Mouse (Mus musculus) gastrocnemius, postnatal 4 days (tissue): ENCODE results near the gene Zdhhc14. TPM values are rescaled to one million over a fixed set of nuclear protein-coding genes. Genes with fewer than 3 reads are reported as not detected.

Source experiments
- DNase-seq, 2 experiments: peaks; one replicate each; pipeline ENCODE4 v3.0.0; 2021 to 2022; ENCODE audit warnings: low spot score in 2 of 2, mixed read lengths in 2 of 2
- total RNA-seq, 2 experiments: library from RNA; stranded (reverse); gene quantifications; 2 replicates each; pipeline ENCODE4 v1.2.3; 2021

Zdhhc14 gene
- total RNA-seq, 2 experiments from 2014 or later, result 4.8 to 5.1 TPM

- no peak for DNase-seq
These were observed 11.8 kb downstream of the Zdhhc14 start for GRCm38 (mm10) chr17:5503981-5504760.

- DNase-seq, result no peak
These were observed 12.6 kb downstream of the Zdhhc14 start for GRCm38 (mm10) chr17:5504969-5505368.

- no peak for DNase-seq
These were observed 14.2 kb downstream of the Zdhhc14 start for GRCm38 (mm10) chr17:5506553-5506952.

- no peak for DNase-seq
These were observed 14.6 kb downstream of the Zdhhc14 start for GRCm38 (mm10) chr17:5506988-5507387.

GRCm38 (mm10) chr17:5508030-5508429 is 15.7 kb downstream of the Zdhhc14 start:
- DNase-seq, result no peak

GRCm38 (mm10) chr17:5510564-5510963 is 18.2 kb downstream of the Zdhhc14 start:
- no peak for DNase-seq

- no peak for DNase-seq
These were observed 19.4 kb downstream of the Zdhhc14 start for GRCm38 (mm10) chr17:5511724-5512123.

- no peak for DNase-seq
These were observed 27.1 kb downstream of the Zdhhc14 start for GRCm38 (mm10) chr17:5519466-5519865.

GRCm38 (mm10) chr17:5519910-5520592 is 27.7 kb downstream of the Zdhhc14 start:
- DNase-seq, result no peak

- DNase-seq, result no peak
These were observed 29.2 kb downstream of the Zdhhc14 start for GRCm38 (mm10) chr17:5521532-5521931.

GRCm38 (mm10) chr17:5529552-5529951 is 37.2 kb downstream of the Zdhhc14 start:
- no peak for DNase-seq

- no peak for DNase-seq
These were observed 40.5 kb downstream of the Zdhhc14 start for GRCm38 (mm10) chr17:5532816-5533215.

- DNase-seq, result no peak
These were observed 43.0 kb downstream of the Zdhhc14 start for GRCm38 (mm10) chr17:5535357-5535756.

GRCm38 (mm10) chr17:5536259-5537094 is 44.1 kb downstream of the Zdhhc14 start:
- no peak for DNase-seq

- DNase-seq, result no peak
These were observed 44.8 kb downstream of the Zdhhc14 start for GRCm38 (mm10) chr17:5537095-5537575.

GRCm38 (mm10) chr17:5542177-5542576 is 49.8 kb downstream of the Zdhhc14 start:
- DNase-seq, result no peak

- DNase-seq, result no peak
These were observed 51.7 kb downstream of the Zdhhc14 start for GRCm38 (mm10) chr17:5544065-5544464.

- no peak for DNase-seq
These were observed 52.7 kb downstream of the Zdhhc14 start for GRCm38 (mm10) chr17:5545065-5545464.

- DNase-seq, result no peak
These were observed 56.2 kb downstream of the Zdhhc14 start for GRCm38 (mm10) chr17:5548546-5548945.

GRCm38 (mm10) chr17:5549460-5549859 is 57.1 kb downstream of the Zdhhc14 start:
- DNase-seq, result no peak

- DNase-seq, result no peak
These were observed 58.1 kb downstream of the Zdhhc14 start for GRCm38 (mm10) chr17:5550444-5550843.

GRCm38 (mm10) chr17:5551136-5551535 is 58.8 kb downstream of the Zdhhc14 start:
- no peak for DNase-seq
